Mouse (Mus musculus) layer of hippocampus, postnatal 14 days (tissue): ENCODE results near the gene Ssx2ip. TPM values are rescaled to one million over a fixed set of nuclear protein-coding genes. Genes with fewer than 3 reads are reported as not detected.

ENCODE experiments used
- DNase-seq, 2 experiments: peaks; one replicate each; pipeline ENCODE4 v3.0.0; 2021 to 2022; ENCODE audit warnings: low spot score in 2 of 2, mixed read lengths in 1 of 2
- microRNA-seq, 2 experiments: library from miRNA; unstranded; fragments of <30 nt; microRNA quantifications; one replicate each; pipeline ENCODE4 v1.2.0; 2021
- total RNA-seq, 2 experiments: library from RNA; stranded (reverse); gene quantifications; 2 replicates each; pipeline ENCODE4 v1.2.3; 2021

The Ssx2ip gene
- total RNA-seq, 2 experiments from 2014 or later: 151 to 155 TPM

DNA sequence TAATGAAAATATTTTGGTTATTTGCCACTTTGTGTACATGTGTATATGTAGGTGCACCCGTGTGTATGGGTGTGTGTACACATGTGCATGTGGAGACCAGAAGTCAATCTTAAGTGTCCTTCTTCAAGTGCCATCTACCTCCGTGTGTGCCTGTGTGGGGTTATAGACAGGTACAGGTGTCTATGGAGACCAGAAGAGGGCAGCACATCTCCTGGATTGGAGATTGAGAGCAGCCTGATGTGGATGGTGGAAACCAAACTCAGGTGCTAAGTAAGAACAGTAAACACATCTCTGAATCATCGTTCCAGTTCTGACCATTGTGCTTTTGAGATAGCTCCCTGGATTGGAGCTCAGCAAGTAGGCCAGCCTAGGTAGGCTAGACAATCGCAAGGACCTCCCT is 82.0 kb downstream of the Ssx2ip start:
- no peak for DNase-seq

Small RNA genes lying within 50 kb of the gene (microRNA-seq; reads per million reads assigned to microRNA genes)
- gene Gm22901: 0 reads per million in 2 experiments

Other genes with a start within 250 kb of the Ssx2ip start
- 1 to 10 TPM; 1.3 to 1.6 TPM for gene Lpar3, start 183.7 kb upstream of the Ssx2ip start, total RNA-seq
- 1 to 10 TPM; 6.6 to 7.4 TPM for gene Ctbs, start 45.2 kb downstream of the Ssx2ip start, total RNA-seq
- 1 to 10 TPM; 2.1 to 3.0 TPM for gene Spata1, start 95.1 kb downstream of the Ssx2ip start, total RNA-seq
- 10 to 100 TPM; 49.4 to 60.7 TPM for gene Gng5, start 95.2 kb downstream of the Ssx2ip start, total RNA-seq
- 10 to 100 TPM; 14.3 to 15.0 TPM for gene Rpf1, start 116.8 kb downstream of the Ssx2ip start, total RNA-seq
- gene Uox, start 165.8 kb downstream of the Ssx2ip start, total RNA-seq: not detected
- gene Dnase2b, start 211.0 kb downstream of the Ssx2ip start, total RNA-seq: not detected
- gene 4930503B20Rik, start 246.7 kb downstream of the Ssx2ip start, total RNA-seq: not detected